Mouse (Mus musculus) midbrain, embryonic 15.5 days (tissue): ENCODE data around the gene Reep3. TPM values are rescaled to one million over a fixed set of nuclear protein-coding genes. Genes with fewer than 3 reads are reported as not detected.
A peak's percentile ranks its signal among the peaks of the same experiment; 100 is the strongest.

ENCODE experiments used
- ATAC-seq: fragments of 200-750 bp; cut with Nextera tagmentation; replicated peaks from 2 replicates; pipeline ENCODE4 v1.8.0; 2017; ENCODE audit warnings: moderate TSS enrichment
- H3K27ac ChIP-seq: fragments of 300-500 bp; sonication (generic); 2 replicates; pipeline ENCODE4 v1.5.1; 2015; ENCODE audit warnings: mild to moderate bottlenecking, inconsistent platforms
- H3K27me3 ChIP-seq: fragments of 300-500 bp; sonication (generic); replicated peaks from 2 replicates; pipeline ENCODE4 v1.6.1; 2015; ENCODE audit warnings: inconsistent platforms
- H3K36me3 ChIP-seq: fragments of 300-500 bp; sonication (generic); replicated peaks from 2 replicates; pipeline ENCODE4 v1.6.1; 2015; ENCODE audit warnings: inconsistent platforms
- H3K4me1 ChIP-seq: fragments of 300-500 bp; sonication (generic); 2 replicates; pipeline ENCODE4 v1.6.1; 2015; ENCODE audit warnings: inconsistent platforms
- H3K4me2 ChIP-seq: fragments of 300-500 bp; sonication (generic); 2 replicates; pipeline ENCODE4 v1.6.1; 2015; ENCODE audit warnings: inconsistent platforms, mild to moderate bottlenecking, moderate library complexity
- H3K4me3 ChIP-seq: fragments of 300-500 bp; sonication (generic); 2 replicates; pipeline ENCODE4 v1.5.1; 2015; ENCODE audit warnings: mild to moderate bottlenecking, inconsistent platforms
- H3K9ac ChIP-seq: fragments of 300-500 bp; sonication (generic); 2 replicates; pipeline ENCODE4 v1.6.1; 2015; ENCODE audit warnings: mild to moderate bottlenecking, inconsistent platforms
- H3K9me3 ChIP-seq: fragments of 300-500 bp; sonication (generic); 2 replicates; pipeline ENCODE4 v1.6.1; 2016; ENCODE audit warnings: inconsistent platforms
- WGBS: fragments of 180-500 bp; shearing (Covaris S2); methylation state at CpG from one replicate; pipeline ENCODE4 v1.1.7; 2015; ENCODE audit warnings: mixed read lengths; 5-methylcytosine and 5-hydroxymethylcytosine counted together
- polyA plus RNA-seq: library from polyadenylated mRNA; unstranded; fragments of >200 nt; fragmentation: Nextera tagmentation; extraction: Ambion mirVana; gene quantifications from 2 replicates; pipeline ENCODE4 v1.2.1, GENCODE M21; 2015

Gene Reep3
- polyA plus RNA-seq, 1 experiment from 2014 or later = 28.3 TPM

GRCm38 (mm10) chr10:67071389-67071788 is 25.4 kb downstream of the Reep3 start:
- no peak for ATAC-seq
- 84% methylated on average over 4 of the region's 4 CpGs for WGBS

GRCm38 (mm10) chr10:67069013-67069412 is 27.7 kb downstream of the Reep3 start:
- H3K9me3 ChIP-seq = no peaks in the 10 kb centered on the region
- H3K4me3 ChIP-seq = no peak overlapping the region
- 95% methylated on average over 10 of the region's 10 CpGs for WGBS
- no peak overlapping the region for H3K27ac ChIP-seq
- no peaks in the 10 kb centered on the region for H3K27me3 ChIP-seq
- no peak for ATAC-seq
- H3K36me3 ChIP-seq = no peaks in the 10 kb centered on the region
- H3K9ac ChIP-seq = no peak overlapping the region
- no peak overlapping the region for H3K4me2 ChIP-seq
- H3K4me1 ChIP-seq = peaks cover 10% of the 10 kb centered on the region

More at GRCm38 (mm10) chr10:67071389-67071788, 25.4 kb downstream of the Reep3 start:
- Histone ChIP-seq H3K9ac (no peak overlapping the region), H3K4me2 (no peak overlapping the region), H3K4me1 (peaks cover under 1% of the 10 kb centered on the region; the same call in 1 of the 2 replicates), H3K36me3 (no peaks in the 10 kb centered on the region), H3K27me3 (no peaks in the 10 kb centered on the region), H3K27ac (no peak overlapping the region), H3K9me3 (no peaks in the 10 kb centered on the region), H3K4me3 (no peak overlapping the region)

GRCm38 (mm10) chr10:67066421-67066820 is 30.3 kb downstream of the Reep3 start:
- Histone ChIP-seq H3K27me3 (no peaks in the 10 kb centered on the region), H3K36me3 (no peaks in the 10 kb centered on the region), H3K27ac (no peak overlapping the region), H3K9ac (no peak overlapping the region), H3K4me2 (no peak overlapping the region), H3K9me3 (no peaks in the 10 kb centered on the region), H3K4me1 (peaks cover 13% of the 10 kb centered on the region), H3K4me3 (no peak overlapping the region)
- 40% methylated on average over 3 of the region's 3 CpGs for WGBS
- ATAC-seq = no peak

- Histone ChIP-seq H3K9me3 (no peaks in the 10 kb centered on the region), H3K4me3 (no peak overlapping the region), H3K36me3 (no peaks in the 10 kb centered on the region), H3K27me3 (no peaks in the 10 kb centered on the region), H3K27ac (peak overlapping the region; percentile 28), H3K4me2 (no peak overlapping the region), H3K4me1 (peaks cover 18% of the 10 kb centered on the region), H3K9ac (no peak overlapping the region)
- peak; percentile 38; the same call in 1 of the 2 replicates for ATAC-seq
- WGBS = 17% methylated on average over 5 of the region's 5 CpGs
Measured at GRCm38 (mm10) chr10:67065927-67066326, 30.8 kb downstream of the Reep3 start.

- H3K4me3 ChIP-seq = no peak overlapping the region
- ATAC-seq = no peak
- no peak overlapping the region for H3K9ac ChIP-seq
- peaks cover 19% of the 10 kb centered on the region for H3K4me1 ChIP-seq
- H3K36me3 ChIP-seq = no peaks in the 10 kb centered on the region
- WGBS = 73% methylated on average over 7 of the region's 7 CpGs
- no peaks in the 10 kb centered on the region for H3K27me3 ChIP-seq
- H3K4me2 ChIP-seq = no peak overlapping the region
- no peaks in the 10 kb centered on the region for H3K9me3 ChIP-seq
- H3K27ac ChIP-seq = peak overlapping the region; percentile 28; the same call in 1 of the 2 replicates
Measured at GRCm38 (mm10) chr10:67065277-67065887, 31.4 kb downstream of the Reep3 start.

- 63% methylated on average over 4 of the region's 4 CpGs for WGBS
- H3K27ac ChIP-seq = peak overlapping the region; percentile 59; the same call in 1 of the 2 replicates
- peaks cover 22% of the 10 kb centered on the region for H3K4me1 ChIP-seq
- H3K9ac ChIP-seq = no peak overlapping the region
- no peak overlapping the region for H3K4me2 ChIP-seq
- no peaks in the 10 kb centered on the region for H3K27me3 ChIP-seq
- no peaks in the 10 kb centered on the region for H3K9me3 ChIP-seq
- no peak for ATAC-seq
- H3K4me3 ChIP-seq = no peak overlapping the region
- no peaks in the 10 kb centered on the region for H3K36me3 ChIP-seq
Measured at GRCm38 (mm10) chr10:67061823-67062222, 34.9 kb downstream of the Reep3 start.

GRCm38 (mm10) chr10:67061367-67061801 is 35.4 kb downstream of the Reep3 start:
- no peak overlapping the region for H3K9ac ChIP-seq
- H3K4me1 ChIP-seq = peaks cover 25% of the 10 kb centered on the region
- no peaks in the 10 kb centered on the region for H3K9me3 ChIP-seq
- no peak for ATAC-seq
- WGBS = 32% methylated on average over 10 of the region's 10 CpGs
- H3K4me2 ChIP-seq = 0 out of 2 replicates have a peak overlapping the region, but pooled peaks have one; percentile 3
- H3K36me3 ChIP-seq = no peaks in the 10 kb centered on the region
- H3K27ac ChIP-seq = peak overlapping the region; percentile 59
- H3K4me3 ChIP-seq = no peak overlapping the region
- no peaks in the 10 kb centered on the region for H3K27me3 ChIP-seq

- H3K4me3 ChIP-seq = no peak overlapping the region
- H3K36me3 ChIP-seq = no peaks in the 10 kb centered on the region
- H3K9me3 ChIP-seq = no peaks in the 10 kb centered on the region
- 71% methylated on average over 6 of the region's 6 CpGs for WGBS
- peak overlapping the region; percentile 57; the same call in 1 of the 2 replicates for H3K27ac ChIP-seq
- 0 out of 2 replicates have a peak, but pooled peaks have one; percentile 9 for ATAC-seq
- H3K4me2 ChIP-seq = no peak overlapping the region
- no peaks in the 10 kb centered on the region for H3K27me3 ChIP-seq
- H3K9ac ChIP-seq = no peak overlapping the region
- H3K4me1 ChIP-seq = peaks cover 23% of the 10 kb centered on the region
Measured at GRCm38 (mm10) chr10:67058702-67059101, 38.0 kb downstream of the Reep3 start.

- H3K27me3 ChIP-seq = no peaks in the 10 kb centered on the region
- 67% methylated on average over 7 of the region's 7 CpGs for WGBS
- no peak overlapping the region for H3K9ac ChIP-seq
- H3K4me2 ChIP-seq = no peak overlapping the region
- peak overlapping the region; percentile 57; the same call in 1 of the 2 replicates for H3K27ac ChIP-seq
- H3K4me1 ChIP-seq = peaks cover 27% of the 10 kb centered on the region
- 0 out of 2 replicates have a peak, but pooled peaks have one; percentile 41 for ATAC-seq
- H3K9me3 ChIP-seq = no peaks in the 10 kb centered on the region
- no peaks in the 10 kb centered on the region for H3K36me3 ChIP-seq
- no peak overlapping the region for H3K4me3 ChIP-seq
Measured at GRCm38 (mm10) chr10:67058297-67058696, 38.4 kb downstream of the Reep3 start.

GRCm38 (mm10) chr10:67057696-67058095 is 39.0 kb downstream of the Reep3 start:
- H3K36me3 ChIP-seq = no peaks in the 10 kb centered on the region
- WGBS = 94% methylated on average over 6 of the region's 6 CpGs

GRCm38 (mm10) chr10:67057208-67057607 is 39.5 kb downstream of the Reep3 start:
- H3K4me2 ChIP-seq = no peak overlapping the region
- peaks cover 32% of the 10 kb centered on the region for H3K4me1 ChIP-seq
- H3K4me3 ChIP-seq = no peak overlapping the region
- H3K9me3 ChIP-seq = no peaks in the 10 kb centered on the region
- no peak overlapping the region for H3K9ac ChIP-seq
- ATAC-seq = no peak
- H3K27ac ChIP-seq = 0 out of 2 replicates have a peak overlapping the region, but pooled peaks have one; percentile 61
- no peaks in the 10 kb centered on the region for H3K27me3 ChIP-seq
- H3K36me3 ChIP-seq = no peaks in the 10 kb centered on the region

More at GRCm38 (mm10) chr10:67057696-67058095, 39.0 kb downstream of the Reep3 start:
- Histone ChIP-seq H3K4me3 (no peak overlapping the region), H3K4me1 (peaks cover 32% of the 10 kb centered on the region), H3K27me3 (no peaks in the 10 kb centered on the region), H3K9me3 (no peaks in the 10 kb centered on the region), H3K4me2 (no peak overlapping the region), H3K9ac (no peak overlapping the region), H3K27ac (peak overlapping the region; percentile 57; the same call in 1 of the 2 replicates)
- ATAC-seq = no peak

GRCm38 (mm10) chr10:67055867-67056856 is 40.6 kb downstream of the Reep3 start:
- Histone ChIP-seq H3K27ac (peak overlapping the region; percentile 61), H3K27me3 (no peaks in the 10 kb centered on the region), H3K9ac (no peak overlapping the region), H3K4me1 (peaks cover 26% of the 10 kb centered on the region), H3K9me3 (no peaks in the 10 kb centered on the region), H3K4me3 (no peak overlapping the region), H3K36me3 (no peaks in the 10 kb centered on the region), H3K4me2 (no peak overlapping the region)
- 64% methylated on average over 17 of the region's 17 CpGs for WGBS
- ATAC-seq = no peak
